In genomic region chr9:119580668-119581067, GRCm38 (mm10) we compare ENCODE assay signal across 9 mouse cellular contexts. TPM values are rescaled to one million over a fixed set of nuclear protein-coding genes. Genes with fewer than 3 reads are reported as not detected.
DNase-seq lines count a peak whose midpoint lies in the region; ATAC-seq and TF ChIP-seq lines count a peak whose summit lies in the region.
"Had no signal": no experiment of that assay in that cellular context is flagged by ENCODE, and none has a peak within 500 bp of the region (broad histone marks: within the 10 kb centered on the region; RNA-seq: fewer than 3 reads in every experiment).

No protein-coding gene starts in this region.

- peak; percentile 56 for DNase-seq in MN1 (ENCODE audit: low spot score)
- peak; percentile 23 for DNase-seq in cerebellum, adult 11-12 months
- DNase-seq in forebrain, postnatal 0 days = peak; percentile 87
- peak; percentile 84 to 86 for DNase-seq in layer of hippocampus, postnatal 10 days (ENCODE audit: low spot score in 2 of 2)
- DNase-seq in lung, postnatal 25 days (ENCODE audit: low spot score) = peak; percentile 76
- DNase-seq in retina, postnatal 1 day = peak; percentile 84
- peak; percentile 52 for DNase-seq in urinary bladder, adult 2 months (ENCODE audit: low spot score)

- H3K9ac ChIP-seq in forebrain, postnatal 0 days = no peak overlapping the region
- H3K9ac ChIP-seq in hindbrain, embryonic 12.5 days = no peak overlapping the region
- H3K9ac ChIP-seq: heart, embryonic 13.5 days had no signal

- H3K9me3 ChIP-seq in forebrain, postnatal 0 days (ENCODE audit: low read length) = no peaks in the 10 kb centered on the region
- no peaks in the 10 kb centered on the region for H3K9me3 ChIP-seq in hindbrain, embryonic 12.5 days (replicated peaks)
- H3K9me3 ChIP-seq: heart, embryonic 13.5 days had no signal

- no peak overlapping the region for H3K4me3 ChIP-seq in forebrain, postnatal 0 days (ENCODE audit: low read depth, low read length)
- H3K4me3 ChIP-seq in hindbrain, embryonic 12.5 days = no peak overlapping the region
- H3K4me3 ChIP-seq: heart, embryonic 13.5 days had no signal

- H3K4me1 ChIP-seq in forebrain, postnatal 0 days (ENCODE audit: insufficient read depth) = peaks cover 7% of the 10 kb centered on the region; the same call in 1 of the 2 replicates
- H3K4me1 ChIP-seq in hindbrain, embryonic 12.5 days = peaks cover 11% of the 10 kb centered on the region

- TF ChIP-seq CTCF in forebrain, postnatal 0 days (IDR thresholded peaks at IDR 0.05; ENCODE audit: low read depth) = peak; percentile 98

- no peak overlapping the region for H3K4me2 ChIP-seq in forebrain, postnatal 0 days (ENCODE audit: low read depth)
- H3K4me2 ChIP-seq in hindbrain, embryonic 12.5 days (replicated peaks) = no peak overlapping the region
- H3K4me2 ChIP-seq: heart, embryonic 13.5 days had no signal

- peak; percentile 77 for ATAC-seq in forebrain, postnatal 0 days
- peak; percentile 20; the same call in 1 of the 2 replicates for ATAC-seq in hindbrain, embryonic 12.5 days (ENCODE audit: low FRiP score)

- peaks cover 14% of the 10 kb centered on the region for H3K27me3 ChIP-seq in forebrain, postnatal 0 days (ENCODE audit: insufficient read depth, low read length)
- peaks cover 89% of the 10 kb centered on the region for H3K27me3 ChIP-seq in hindbrain, embryonic 12.5 days

- H3K36me3 ChIP-seq in forebrain, postnatal 0 days (ENCODE audit: insufficient read depth) = no peaks in the 10 kb centered on the region
- H3K36me3 ChIP-seq in hindbrain, embryonic 12.5 days = no peaks in the 10 kb centered on the region
- H3K36me3 ChIP-seq: heart, embryonic 13.5 days had no signal

- WGBS in forebrain, postnatal 0 days = under 1% methylated on average over 6 of the region's 6 CpGs
- WGBS in hindbrain, embryonic 12.5 days = 1% methylated on average over 6 of the region's 6 CpGs

- H3K27ac ChIP-seq in forebrain, postnatal 0 days (ENCODE audit: low read depth, low read length) = no peak overlapping the region
- no peak overlapping the region for H3K27ac ChIP-seq in hindbrain, embryonic 12.5 days
- H3K27ac ChIP-seq: heart, embryonic 13.5 days had no signal

RNA-seq across cellular contexts. Expression of gene Scn5a, which starts 1.9 kb away (rescaled TPM):
- 3.4 and 8.2 TPM in 2 replicates for total RNA-seq in forebrain, postnatal 0 days (2014; rRNA removed)
- 0.40 and 0.77 TPM in 2 replicates for polyA plus RNA-seq in forebrain, postnatal 0 days (2015; fragmentation: Nextera tagmentation; extraction: Ambion mirVana)
- 0.68 and 0.84 TPM in 2 replicates for polyA plus RNA-seq in hindbrain, embryonic 12.5 days (2016; fragmentation: Nextera tagmentation; extraction: Ambion mirVana)
- total RNA-seq in layer of hippocampus, postnatal 10 days (2021) = 1 to 10 TPM; 1.4 to 1.5 TPM
- polyA plus RNA-seq in urinary bladder, adult 2 months (2012; rRNA removed) = 0.23 and 0.38 TPM in 2 replicates

Comparison
In these comparisons a context has a peak if more than half of its experiments do, and no peak if none do; other contexts are left out.
1. DNase-seq: peak in every context shown above with its lines; median percentile 87 in forebrain, postnatal 0 days; 85 in layer of hippocampus, postnatal 10 days; 84 in retina, postnatal 1 day; 76 in lung, postnatal 25 days; 56 in MN1; 52 in urinary bladder, adult 2 months; 23 in cerebellum, adult 11-12 months.